Mouse (Mus musculus): Measurements from ENCODE around the gene Atp5e. TPM values are rescaled to one million over a fixed set of nuclear protein-coding genes. Genes with fewer than 3 reads are reported as not detected.

Atp5e gene
- total RNA-seq, 2 experiments from 2014 or later, result 994 to 1,118 TPM

GRCm38 (mm10) chr2:174453681-174454080 lies 10.2 kb downstream of the Atp5e start:
- intact Hi-C loops (cut with DNase I), result no loop called here
- no peak for DNase-seq

GRCm38 (mm10) chr2:174450353-174450752 lies 13.6 kb downstream of the Atp5e start, which contains the start of gene Tubb1:
Gene Tubb1 (plus strand): TSS chr2:174450695.
- intact Hi-C loops (cut with DNase I), result no loop called here
- DNase-seq, result no peak

GRCm38 (mm10) chr2:174448405-174448804 lies 15.5 kb downstream of the Atp5e start:
- no peak for DNase-seq
- intact Hi-C loops (cut with DNase I), result no loop called here

- DNase-seq, result no peak
- intact Hi-C loops (cut with DNase I), result no loop called here
Observed at GRCm38 (mm10) chr2:174446905-174447304, 17.0 kb downstream of the Atp5e start.

DNA sequence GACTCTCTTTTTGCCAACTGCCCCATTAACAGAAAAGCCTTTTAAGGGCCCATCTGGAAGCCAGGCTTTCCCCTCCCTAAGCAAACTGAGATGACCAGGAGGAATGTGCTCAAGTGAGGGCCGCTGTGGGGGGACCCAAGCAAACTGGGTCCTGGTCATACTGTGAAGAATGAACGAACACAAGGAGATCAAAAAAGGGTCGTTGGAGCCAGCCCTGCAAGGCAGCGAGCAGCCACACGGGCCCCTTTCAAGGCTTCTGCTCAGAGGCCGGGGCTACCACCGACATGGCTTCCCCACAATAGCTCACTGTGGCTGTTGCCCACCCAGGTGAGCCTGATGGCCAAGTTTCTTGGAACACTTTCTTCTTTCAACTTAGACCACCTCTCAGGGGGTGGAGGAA lies 17.4 kb downstream of the Atp5e start:
- intact Hi-C loops (cut with DNase I), result no loop called here
- DNase-seq, result no peak

DNA sequence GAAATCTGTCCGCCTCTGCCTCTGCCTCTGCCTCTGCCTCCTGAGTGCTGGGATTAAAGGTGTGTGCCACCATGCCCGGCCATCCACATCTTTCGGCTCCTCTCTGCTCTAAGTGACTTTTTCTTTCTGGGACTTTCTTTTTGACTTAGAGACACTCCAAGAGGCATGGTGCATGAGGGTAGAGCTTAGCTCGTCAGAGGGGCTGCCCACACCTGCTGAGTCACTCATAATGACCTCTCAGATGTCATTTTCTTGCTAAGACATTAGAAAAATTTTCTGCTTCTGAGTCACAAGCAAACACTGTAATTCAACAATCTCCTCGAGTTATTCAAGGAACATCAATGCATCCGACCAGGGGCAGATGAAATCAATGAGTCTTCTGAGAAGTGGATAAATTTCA lies 18.9 kb downstream of the Atp5e start:
- intact Hi-C loops (cut with DNase I), result no loop called here
- no peak for DNase-seq

GRCm38 (mm10) chr2:174444359-174444758 lies 19.5 kb downstream of the Atp5e start:
- DNase-seq, result no peak
- intact Hi-C loops (cut with DNase I), result no loop called here

- intact Hi-C loops (cut with DNase I), result no loop called here
- no peak for DNase-seq
Observed at GRCm38 (mm10) chr2:174443046-174443445, 20.9 kb downstream of the Atp5e start.

- intact Hi-C loops (cut with DNase I), result no loop called here
- no peak for DNase-seq
Observed at GRCm38 (mm10) chr2:174442460-174442859, 21.4 kb downstream of the Atp5e start.

DNA sequence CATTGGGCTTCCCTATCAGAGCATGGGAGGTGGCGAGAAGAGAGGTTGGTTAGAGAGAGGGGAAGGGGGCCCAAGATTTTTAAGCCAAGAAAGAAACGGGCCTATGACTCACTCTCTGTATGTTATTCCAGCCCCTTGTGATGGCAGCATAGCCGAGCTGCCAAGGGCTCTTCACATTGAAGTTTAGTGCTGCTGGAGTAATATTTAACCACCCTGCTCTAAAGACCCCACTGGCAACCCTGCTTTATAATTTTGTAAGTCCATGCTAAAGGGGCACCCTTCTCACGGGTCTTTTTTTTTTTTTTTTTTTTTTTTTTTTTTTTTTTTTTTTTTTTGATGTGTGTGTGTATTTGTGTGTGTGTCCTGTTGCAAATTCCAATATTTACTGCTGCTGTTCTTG lies 22.0 kb downstream of the Atp5e start:
- DNase-seq, result no peak
- intact Hi-C loops (cut with DNase I), result no loop called here

GRCm38 (mm10) chr2:174439961-174440360 lies 23.9 kb downstream of the Atp5e start:
- no peak for DNase-seq
- intact Hi-C loops (cut with DNase I), result no loop called here

GRCm38 (mm10) chr2:174439450-174439838 lies 24.5 kb downstream of the Atp5e start:
- no peak for DNase-seq
- intact Hi-C loops (cut with DNase I), result no loop called here

GRCm38 (mm10) chr2:174438737-174439449 lies 25.0 kb downstream of the Atp5e start, which contains the start of gene Ctsz:
Gene Ctsz (minus strand): TSS chr2:174439039.
- intact Hi-C loops (cut with DNase I), result no loop called here
- peak; percentile 74 to 75 for DNase-seq

DNA sequence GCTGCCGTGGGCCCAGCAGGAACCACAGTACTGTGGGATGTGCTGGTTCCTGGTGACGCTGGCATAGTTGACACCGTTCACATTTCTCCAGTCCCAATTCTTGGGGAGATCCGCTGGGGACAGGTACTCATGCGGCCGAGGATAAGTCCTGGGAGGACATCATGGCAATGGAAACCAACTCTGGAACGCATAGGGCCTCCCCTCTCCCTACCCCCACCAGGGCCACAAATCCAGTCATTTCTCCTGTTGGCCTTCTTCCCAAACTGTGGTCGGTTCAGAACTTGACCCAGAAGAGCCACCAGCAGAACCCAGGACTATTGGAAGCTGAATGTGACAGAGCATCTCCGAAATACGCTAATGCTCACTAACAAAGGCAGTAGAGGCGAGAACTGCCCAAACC lies 25.7 kb downstream of the Atp5e start:
- intact Hi-C loops (cut with DNase I), result no loop called here
- no peak for DNase-seq

DNA sequence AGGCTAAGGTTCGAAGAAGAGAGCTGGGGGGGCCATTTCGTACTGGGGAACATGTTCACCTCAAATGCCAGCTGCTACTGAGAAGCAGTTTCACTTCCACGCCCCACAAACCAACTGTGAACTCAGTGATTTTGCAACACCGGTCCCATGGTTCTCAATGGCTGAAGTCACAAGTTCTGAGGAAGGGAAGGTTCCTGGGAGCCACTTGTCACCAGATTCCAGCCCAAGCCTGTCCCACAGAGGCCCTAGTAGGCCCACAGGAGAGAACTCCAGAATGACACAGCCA lies 26.3 kb downstream of the Atp5e start:
- intact Hi-C loops (cut with DNase I), result no loop called here

GRCm38 (mm10) chr2:174436916-174437696 lies 26.8 kb downstream of the Atp5e start:
- DNase-seq, result no peak
- intact Hi-C loops (cut with DNase I), result no loop called here

More for the DNA sequence above, 26.3 kb downstream of the Atp5e start:
- no peak for DNase-seq

GRCm38 (mm10) chr2:174436076-174436701 lies 27.7 kb downstream of the Atp5e start:
- intact Hi-C loops (cut with DNase I), result no loop called here
- DNase-seq, result no peak

DNA sequence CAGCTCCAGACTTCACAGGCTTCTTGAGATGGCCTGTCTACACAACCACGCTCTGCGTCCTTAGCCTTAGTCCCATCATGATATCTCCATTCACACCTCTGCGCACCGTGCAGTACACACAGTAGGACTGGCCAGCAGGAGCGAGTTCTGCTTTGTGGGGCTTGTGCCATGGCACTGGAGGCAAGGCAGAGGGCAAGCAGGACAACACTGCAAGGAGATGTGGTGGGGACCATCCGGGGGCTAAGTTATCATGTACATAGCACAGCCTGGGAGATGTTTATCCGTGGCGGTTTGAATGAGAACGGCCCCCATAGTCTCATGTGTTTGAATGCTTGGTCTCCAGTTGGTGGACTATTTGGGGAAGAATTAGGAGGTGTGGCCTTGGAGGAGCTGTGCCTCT lies 29.0 kb downstream of the Atp5e start:
- DNase-seq, result no peak
- intact Hi-C loops (cut with DNase I), result no loop called here

GRCm38 (mm10) chr2:174428996-174429591 lies 34.8 kb downstream of the Atp5e start:
- DNase-seq, result peak in 1 of 2 experiments; percentile 5
- intact Hi-C loops (cut with DNase I), result no loop called here

- DNase-seq, result peak in 1 of 2 experiments; percentile 12
- intact Hi-C loops (cut with DNase I), result no loop called here
Observed at GRCm38 (mm10) chr2:174428076-174428835, 35.6 kb downstream of the Atp5e start.

Data from gastrocnemius, postnatal 36 days (tissue).